Mouse (Mus musculus) neural tube, embryonic 13.5 days (tissue): ENCODE data around the gene Slc13a5. TPM values are rescaled to one million over a fixed set of nuclear protein-coding genes. Genes with fewer than 3 reads are reported as not detected.

Experiments used
- ATAC-seq: fragments of 200-750 bp; cut with Nextera tagmentation; 2 replicates; pipeline ENCODE4 v1.8.0; 2017; ENCODE audit warnings: low read depth, mild to moderate bottlenecking, moderate TSS enrichment, moderate library complexity
- H3K27ac ChIP-seq: fragments of 300-500 bp; sonication (generic); replicated peaks from 2 replicates; pipeline ENCODE4 v1.5.1; 2015; ENCODE audit warnings: moderate library complexity, mild to moderate bottlenecking, inconsistent platforms
- H3K27me3 ChIP-seq: fragments of 300-500 bp; sonication (generic); 2 replicates; pipeline ENCODE4 v1.6.1; 2015; ENCODE audit warnings: mild to moderate bottlenecking, inconsistent platforms
- H3K36me3 ChIP-seq: fragments of 300-500 bp; sonication (generic); 2 replicates; pipeline ENCODE4 v1.6.1; 2015; ENCODE audit warnings: mild to moderate bottlenecking, inconsistent platforms
- H3K4me1 ChIP-seq: fragments of 300-500 bp; sonication (generic); replicated peaks from 2 replicates; pipeline ENCODE4 v1.6.1; 2015; ENCODE audit warnings: inconsistent platforms
- H3K4me2 ChIP-seq: fragments of 300-500 bp; sonication (generic); 2 replicates; pipeline ENCODE4 v1.6.1; 2015; ENCODE audit warnings: inconsistent platforms, mild to moderate bottlenecking, moderate library complexity
- H3K4me3 ChIP-seq: fragments of 300-500 bp; sonication (generic); 2 replicates; pipeline ENCODE4 v1.5.1; 2015; ENCODE audit warnings: mild to moderate bottlenecking, inconsistent platforms
- H3K9ac ChIP-seq: fragments of 300-500 bp; sonication (generic); 2 replicates; pipeline ENCODE4 v1.6.1; 2015; ENCODE audit warnings: moderate library complexity, mild to moderate bottlenecking, inconsistent platforms
- H3K9me3 ChIP-seq: fragments of 300-500 bp; sonication (generic); 2 replicates; pipeline ENCODE4 v1.6.1; 2016; ENCODE audit warnings: inconsistent platforms
- WGBS: fragments of 180-500 bp; shearing (Covaris S2); methylation state at CpG from one replicate; pipeline ENCODE4 v1.1.7; 2015; 5-methylcytosine and 5-hydroxymethylcytosine counted together
- polyA plus RNA-seq: library from polyadenylated mRNA; unstranded; fragments of >200 nt; fragmentation: Nextera tagmentation; extraction: Ambion mirVana; gene quantifications from 2 replicates; pipeline ENCODE4 v1.2.1, GENCODE M21; 2015

The Slc13a5 gene
- polyA plus RNA-seq, 1 experiment from 2014 or later: 0.61 TPM

GRCm38 (mm10) chr11:72215410-72215797 lies 51.6 kb downstream of the Slc13a5 start, which contains the start of gene Med31:
Med31 (minus strand) TSS chr11:72215592.
- under 1% methylated on average over 29 of the region's 29 CpGs for WGBS
- Histone ChIP-seq H3K9me3 (no peaks in the 10 kb centered on the region), H3K4me1 (peaks cover 36% of the 10 kb centered on the region), H3K27me3 (no peaks in the 10 kb centered on the region), H3K9ac (peak within 1 kb of the TSS; percentile 86), H3K27ac (peak within 1 kb of the TSS; percentile 90), H3K4me3 (peak within 1 kb of the TSS; percentile 84), H3K4me2 (peak within 1 kb of the TSS; percentile 82), H3K36me3 (peaks cover 32% of the 10 kb centered on the region)
- peak; percentile 91 for ATAC-seq

DNA sequence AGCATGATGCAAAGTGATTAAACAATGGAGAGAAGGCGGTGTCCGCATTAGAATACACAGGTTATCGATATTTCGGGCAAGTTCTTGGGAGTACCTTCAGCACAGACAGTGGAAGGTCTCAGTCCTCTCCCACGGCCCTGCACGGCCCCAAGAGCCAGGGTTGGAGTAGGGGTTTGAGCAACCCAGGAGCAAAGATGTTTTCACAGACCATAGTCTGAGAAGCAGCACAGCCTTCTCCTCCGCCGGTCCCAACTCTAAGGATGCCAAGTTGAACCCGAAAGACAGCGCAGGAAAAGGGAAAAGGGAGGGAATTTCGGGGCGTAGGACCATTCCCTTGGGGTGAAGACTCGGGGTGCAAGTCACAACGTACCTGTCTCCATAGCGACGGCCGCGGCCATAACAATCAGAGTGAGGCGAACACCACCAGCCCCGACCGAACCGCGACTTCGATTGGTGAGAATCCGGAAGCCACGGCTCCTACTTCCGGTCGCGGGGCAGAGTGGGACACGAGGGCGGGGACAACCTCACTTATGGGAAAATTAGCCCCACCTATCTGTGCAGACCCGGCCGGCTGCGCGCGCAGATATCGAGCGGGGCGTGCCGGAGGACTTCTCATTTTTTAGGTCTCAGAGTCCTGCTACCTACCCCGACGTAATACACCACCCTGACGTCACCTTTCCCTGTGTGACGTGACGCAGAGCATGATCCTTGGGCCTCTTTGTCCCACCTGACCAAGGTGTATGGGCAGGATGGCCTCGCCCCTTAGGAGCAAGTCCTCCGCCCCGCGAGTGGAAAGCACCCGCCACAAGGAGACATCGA lies 52.2 kb downstream of the Slc13a5 start:
- Histone ChIP-seq H3K4me1 (peaks cover 36% of the 10 kb centered on the region), H3K9ac (peak overlapping the region; percentile 86), H3K4me3 (peak overlapping the region; percentile 84), H3K4me2 (peak overlapping the region; percentile 82), H3K9me3 (no peaks in the 10 kb centered on the region), H3K27ac (peak overlapping the region; percentile 90), H3K36me3 (peaks cover 38% of the 10 kb centered on the region), H3K27me3 (no peaks in the 10 kb centered on the region)
- WGBS: 1% methylated on average over 51 of the region's 51 CpGs
- peak; percentile 97 for ATAC-seq

DNA sequence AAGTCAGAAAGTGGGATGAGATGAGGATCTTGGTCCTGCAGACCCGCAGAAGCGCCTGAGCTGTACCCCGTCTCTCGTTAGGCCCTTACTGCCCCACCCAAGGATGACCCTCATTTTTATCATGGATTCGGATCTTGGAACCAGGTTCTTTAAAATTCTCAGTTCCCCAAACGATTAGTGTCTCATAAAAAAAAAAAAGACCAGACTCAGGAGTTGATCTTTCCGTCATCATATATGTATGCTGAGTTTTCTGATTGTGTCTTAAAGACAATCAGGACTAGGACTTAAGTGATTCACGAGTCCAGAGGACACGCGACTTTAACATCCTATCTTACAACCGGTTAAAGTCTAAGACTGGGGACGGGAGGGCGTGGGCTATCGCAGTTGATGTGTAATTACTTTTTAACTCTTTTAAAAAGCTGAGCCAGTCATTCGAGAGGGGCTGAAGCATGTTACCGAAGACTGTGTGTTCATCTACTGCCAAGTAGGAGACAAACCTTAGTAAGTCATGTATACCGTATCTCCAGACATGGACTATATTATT lies 59.1 kb downstream of the Slc13a5 start:
- Histone ChIP-seq H3K9me3 (no peaks in the 10 kb centered on the region), H3K4me1 (peaks cover 33% of the 10 kb centered on the region), H3K36me3 (peaks cover 38% of the 10 kb centered on the region), H3K27ac (peak overlapping the region; percentile 81), H3K4me2 (peak overlapping the region; percentile 88), H3K9ac (peak overlapping the region; percentile 94), H3K27me3 (no peaks in the 10 kb centered on the region), H3K4me3 (peak overlapping the region; percentile 76)
- no peak for ATAC-seq
- WGBS: 17% methylated on average over 17 of the region's 17 CpGs

- Histone ChIP-seq H3K27me3 (no peaks in the 10 kb centered on the region), H3K36me3 (peaks cover 34% of the 10 kb centered on the region), H3K4me1 (peaks cover 32% of the 10 kb centered on the region), H3K4me2 (peak within 1 kb of the TSS; percentile 88), H3K9me3 (no peaks in the 10 kb centered on the region), H3K27ac (peak within 1 kb of the TSS; percentile 81), H3K4me3 (peak within 1 kb of the TSS; percentile 76), H3K9ac (peak within 1 kb of the TSS; percentile 94)
- peak; percentile 92 for ATAC-seq
- under 1% methylated on average over 42 of the region's 42 CpGs for WGBS
Observed at GRCm38 (mm10) chr11:72207204-72207833, 59.7 kb downstream of the Slc13a5 start, which contains the start of the genes 4933427D14Rik and Txndc17. 4933427D14Rik (minus strand) TSS chr11:72207459. Txndc17 (plus strand) TSS chr11:72207547.

DNA sequence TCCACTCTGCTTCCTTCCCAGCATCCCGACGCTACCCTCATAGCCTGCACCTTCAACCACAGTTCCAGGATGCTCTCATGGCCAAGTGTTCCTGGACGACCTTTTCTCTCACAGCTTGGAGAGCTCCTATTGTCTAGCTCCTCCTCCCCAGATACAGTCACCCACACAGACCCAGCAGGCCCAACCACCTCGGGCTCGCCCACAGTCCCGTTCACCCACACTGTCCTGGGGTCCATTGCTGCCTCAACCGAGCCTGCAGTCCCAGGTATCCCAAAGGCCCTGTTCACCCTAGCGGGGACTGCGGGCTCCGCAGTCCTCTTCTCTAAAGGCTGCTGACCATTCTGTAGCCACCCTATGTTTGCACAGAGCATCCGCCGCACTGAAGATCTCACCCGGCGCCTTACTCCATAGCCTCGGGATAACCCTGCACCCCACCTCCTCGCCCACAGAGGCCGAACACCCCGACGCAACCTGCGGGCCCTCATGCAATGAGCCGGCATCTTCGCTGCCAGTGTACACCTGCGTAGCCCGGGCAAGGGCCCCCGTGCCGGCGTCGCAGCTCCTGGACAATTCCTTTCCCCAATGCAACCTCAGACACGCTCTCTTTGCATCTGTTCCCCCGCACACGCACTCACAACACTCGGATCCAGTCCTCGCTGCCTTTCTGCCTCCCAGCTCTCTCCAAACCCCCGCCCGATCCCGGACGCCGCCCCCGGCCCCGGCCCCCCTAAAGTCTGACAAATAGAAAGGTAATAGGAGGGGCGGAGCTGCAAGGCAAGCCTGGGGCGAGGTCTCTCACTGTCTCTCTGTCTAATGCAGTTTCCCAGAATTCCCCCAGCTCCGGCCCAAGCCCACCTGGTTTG lies 60.5 kb downstream of the Slc13a5 start, which contains the start of gene Gm43951:
TSS of gene Gm43951 (minus strand) at position 500 of the 863 bp plus-strand sequence.
- H3K27ac ChIP-seq: peak within 1 kb of the TSS; percentile 81
- no peaks in the 10 kb centered on the region for H3K9me3 ChIP-seq
- peaks cover 32% of the 10 kb centered on the region for H3K4me1 ChIP-seq
- peak within 1 kb of the TSS; percentile 94 for H3K9ac ChIP-seq
- H3K27me3 ChIP-seq: no peaks in the 10 kb centered on the region
- peaks cover 34% of the 10 kb centered on the region for H3K36me3 ChIP-seq
- peak; percentile 66 for ATAC-seq
- under 1% methylated on average over 43 of the region's 43 CpGs for whole genome bisulfite sequencing
- peak within 1 kb of the TSS; percentile 88 for H3K4me2 ChIP-seq
- peak within 1 kb of the TSS; percentile 76 for H3K4me3 ChIP-seq

DNA sequence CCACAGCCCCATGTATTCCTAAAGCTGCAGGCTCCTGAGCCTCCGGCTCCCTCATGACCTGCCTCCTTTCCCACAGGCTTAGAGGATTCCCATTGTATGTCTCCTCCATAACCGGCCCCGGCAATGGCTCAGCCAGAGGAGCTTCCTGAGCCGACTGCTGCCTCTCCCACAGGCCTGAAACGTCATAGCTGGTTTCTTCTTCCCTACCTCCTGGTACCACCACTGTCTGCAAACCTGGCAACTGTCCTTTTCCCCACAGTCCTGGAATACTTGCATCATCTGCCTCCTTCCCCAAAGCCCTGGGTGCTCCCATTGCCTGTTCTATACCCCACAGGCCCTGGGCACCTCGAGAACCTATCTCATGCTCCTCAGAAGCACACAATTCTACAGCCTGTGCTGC lies 61.8 kb downstream of the Slc13a5 start:
- WGBS: 84% methylated on average over 6 of the region's 6 CpGs
- no peaks in the 10 kb centered on the region for H3K9me3 ChIP-seq
- H3K27me3 ChIP-seq: no peaks in the 10 kb centered on the region
- peaks cover 28% of the 10 kb centered on the region for H3K36me3 ChIP-seq
- H3K4me2 ChIP-seq: peak overlapping the region; percentile 88
- no peak for ATAC-seq
- peaks cover 32% of the 10 kb centered on the region for H3K4me1 ChIP-seq
- H3K9ac ChIP-seq: peak overlapping the region; percentile 94
- peak overlapping the region; percentile 76 for H3K4me3 ChIP-seq
- no peak overlapping the region for H3K27ac ChIP-seq

DNA sequence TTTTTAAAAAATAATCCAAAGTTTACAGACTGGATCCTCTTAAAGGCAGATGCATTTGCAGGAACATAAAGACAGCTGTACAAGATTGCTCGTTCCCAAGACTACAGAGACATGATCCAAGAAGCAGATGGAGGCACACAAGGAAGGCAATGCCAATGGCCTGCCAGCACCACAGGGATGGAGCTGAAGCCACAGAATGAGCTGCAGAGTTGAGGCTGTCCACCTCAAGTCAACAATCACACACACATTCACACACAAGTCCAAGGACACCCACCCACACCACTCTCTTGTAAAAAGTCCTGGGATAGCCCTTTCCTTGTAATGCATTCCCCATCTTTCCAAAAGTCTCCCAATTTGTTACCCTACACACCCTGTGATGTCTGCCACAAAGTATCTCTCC lies 63.6 kb downstream of the Slc13a5 start:
- no peaks in the 10 kb centered on the region for H3K27me3 ChIP-seq
- peaks cover 24% of the 10 kb centered on the region for H3K36me3 ChIP-seq
- no peak for ATAC-seq
- no peak overlapping the region for H3K4me3 ChIP-seq
- WGBS: 70% methylated on average over 1 of the region's 1 CpGs
- no peak overlapping the region for H3K9ac ChIP-seq
- H3K27ac ChIP-seq: no peak overlapping the region
- no peaks in the 10 kb centered on the region for H3K9me3 ChIP-seq
- H3K4me2 ChIP-seq: no peak overlapping the region
- peaks cover 32% of the 10 kb centered on the region for H3K4me1 ChIP-seq

DNA sequence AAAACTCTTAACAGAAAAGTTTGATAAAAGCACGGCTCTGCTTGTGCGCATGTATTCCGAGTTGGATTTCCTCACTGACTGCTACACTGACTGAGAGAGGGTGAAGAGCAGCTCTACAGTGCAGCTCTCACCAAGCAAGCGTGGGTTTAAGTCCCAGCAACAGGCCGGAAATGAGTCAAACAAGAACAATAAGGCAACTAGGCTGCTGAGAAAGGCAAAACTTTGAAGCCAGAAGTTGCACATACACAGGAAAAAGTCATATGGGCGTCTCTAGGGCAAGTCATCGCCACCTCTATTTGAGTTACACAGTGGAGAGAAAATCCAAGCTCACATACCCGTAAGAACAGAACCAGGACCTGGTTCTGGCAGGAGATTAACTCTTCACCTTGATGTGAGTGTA lies 70.5 kb downstream of the Slc13a5 start:
- Histone ChIP-seq H3K27me3 (no peaks in the 10 kb centered on the region), H3K36me3 (peaks cover 53% of the 10 kb centered on the region), H3K4me1 (no peaks in the 10 kb centered on the region), H3K9ac (no peak overlapping the region), H3K27ac (no peak overlapping the region), H3K9me3 (no peaks in the 10 kb centered on the region), H3K4me3 (no peak overlapping the region), H3K4me2 (no peak overlapping the region)
- ATAC-seq: no peak
- WGBS: 83% methylated on average over 8 of the region's 8 CpGs

GRCm38 (mm10) chr11:72194259-72194658 lies 72.8 kb downstream of the Slc13a5 start:
- H3K27me3 ChIP-seq: no peaks in the 10 kb centered on the region
- H3K4me3 ChIP-seq: no peak overlapping the region
- peaks cover 65% of the 10 kb centered on the region for H3K36me3 ChIP-seq
- ATAC-seq: no peak
- WGBS: 93% methylated on average over 2 of the region's 2 CpGs
- H3K4me2 ChIP-seq: no peak overlapping the region
- H3K9ac ChIP-seq: no peak overlapping the region
- no peaks in the 10 kb centered on the region for H3K9me3 ChIP-seq
- no peak overlapping the region for H3K27ac ChIP-seq
- no peaks in the 10 kb centered on the region for H3K4me1 ChIP-seq
